Mouse (Mus musculus): Measurements from ENCODE around the gene Crabp1.
A peak's percentile ranks its signal among the peaks of the same experiment; 100 is the strongest.

Crabp1 gene

DNA sequence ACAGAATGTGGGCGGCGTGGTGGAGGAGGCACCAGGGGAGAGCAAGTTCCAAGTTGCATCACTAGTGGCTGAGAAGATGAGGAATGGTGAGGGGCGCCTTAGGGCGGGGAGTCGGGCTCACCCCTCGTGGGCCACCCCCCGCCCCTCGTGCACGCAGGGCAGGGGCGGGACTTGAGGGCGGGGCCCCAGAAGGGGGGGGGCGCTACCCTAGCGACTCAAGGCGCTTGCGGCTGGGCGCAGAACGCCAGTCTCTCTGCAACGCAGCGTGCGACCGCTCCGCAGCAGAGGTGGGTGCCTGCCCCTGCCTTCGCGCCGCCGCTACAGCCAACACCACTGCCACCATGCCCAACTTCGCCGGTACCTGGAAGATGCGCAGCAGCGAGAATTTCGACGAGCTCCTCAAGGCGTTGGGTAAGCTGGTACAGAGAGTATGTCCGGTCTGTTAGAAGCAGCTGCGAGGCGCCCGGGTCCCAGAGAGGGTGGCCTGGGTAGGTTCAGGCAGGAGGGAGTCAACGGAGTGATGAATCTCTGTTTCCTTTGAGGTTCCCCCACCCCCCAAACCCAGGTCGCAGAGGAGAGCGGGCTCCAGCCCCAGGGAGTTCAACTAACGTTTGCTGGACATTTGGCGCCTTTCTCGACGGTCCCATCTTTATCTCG is at the start of gene Crabp1:
Crabp1 (plus strand) TSS at position 188 of the 657 bp plus-strand sequence.
- no peak for DNase-seq (ENCODE audit: low spot score in 2 of 2)

DNA sequence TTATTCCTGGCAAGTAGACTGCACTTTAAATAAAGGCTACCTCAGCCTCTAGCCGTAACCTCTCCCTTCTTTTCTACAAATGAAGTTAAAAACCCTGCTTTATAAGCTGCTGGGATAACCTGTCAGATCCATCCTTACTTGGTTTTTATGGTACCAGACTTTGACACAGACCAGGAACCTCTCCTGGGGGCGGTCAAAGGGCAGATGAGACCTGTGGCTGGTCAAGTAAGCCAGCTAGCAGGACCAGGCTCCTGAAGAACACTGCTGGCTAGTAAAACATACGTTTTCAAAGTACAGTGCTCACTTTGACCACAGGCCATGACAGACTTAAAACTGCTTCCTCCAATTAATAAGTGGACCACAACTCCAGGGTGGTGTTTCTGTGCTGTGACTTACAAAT is 48.8 kb upstream of the Crabp1 start:
- DNase-seq (ENCODE audit: low spot score in 2 of 2): no peak

DNA sequence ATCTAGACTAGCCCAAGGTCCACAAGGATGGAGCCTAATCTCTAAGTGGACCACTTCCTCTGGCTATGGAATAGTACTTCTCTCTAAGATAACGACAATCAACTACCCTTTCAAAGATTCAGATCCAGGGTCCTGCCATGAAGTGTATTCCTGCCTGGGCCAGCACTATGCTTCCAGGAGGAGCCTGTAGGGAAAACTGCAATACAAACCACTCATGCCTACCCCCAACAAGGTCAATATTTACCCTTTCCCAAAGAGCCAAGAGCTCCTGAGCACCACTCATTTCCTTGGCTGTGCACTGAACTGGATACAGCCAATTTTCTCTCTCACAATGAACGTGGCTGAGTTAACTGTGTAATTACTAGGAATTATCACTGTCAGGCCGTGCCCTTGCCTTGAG is 47.0 kb upstream of the Crabp1 start:
- no peak for DNase-seq (ENCODE audit: low spot score in 2 of 2)

DNA sequence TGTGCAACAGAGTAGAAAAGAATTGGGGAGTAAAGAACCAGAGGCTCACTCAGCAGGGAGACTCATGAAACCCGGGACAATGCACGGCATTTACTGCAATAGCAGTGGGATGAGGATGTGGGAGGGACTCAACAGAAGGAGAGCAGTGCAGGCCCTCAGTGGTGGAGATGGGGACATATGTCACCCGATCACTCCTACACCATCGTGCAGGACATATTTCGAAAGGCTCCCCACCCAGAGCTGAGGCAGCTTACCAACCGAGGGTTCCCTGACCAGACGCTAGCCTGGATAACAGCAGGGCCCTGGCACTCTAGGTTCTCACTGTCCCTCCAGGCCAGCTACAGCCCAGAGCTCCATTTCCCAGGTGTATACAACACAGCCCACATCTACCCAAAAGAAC is 42.4 kb upstream of the Crabp1 start:
- no peak for DNase-seq (ENCODE audit: low spot score in 2 of 2)

DNA sequence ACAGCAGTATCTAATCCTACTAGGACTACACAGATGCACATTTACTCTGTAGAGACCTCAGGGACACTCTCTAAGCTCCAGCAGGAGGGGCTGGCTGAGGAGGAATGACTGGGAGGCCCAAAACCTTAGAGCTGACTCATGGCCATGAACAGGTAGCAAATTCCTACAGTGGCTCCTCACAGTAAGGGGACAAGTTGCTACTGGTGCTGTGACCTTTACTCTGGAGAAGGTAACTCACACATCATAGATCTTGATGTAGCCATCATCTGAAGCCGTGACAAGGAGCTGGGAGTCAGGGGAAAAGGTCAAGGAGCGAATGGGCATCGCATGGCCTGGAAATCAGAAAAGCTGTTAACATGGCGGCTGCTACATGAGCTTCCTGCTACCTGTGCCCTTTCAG is 42.0 kb upstream of the Crabp1 start:
- no peak for DNase-seq (ENCODE audit: low spot score in 2 of 2)

DNA sequence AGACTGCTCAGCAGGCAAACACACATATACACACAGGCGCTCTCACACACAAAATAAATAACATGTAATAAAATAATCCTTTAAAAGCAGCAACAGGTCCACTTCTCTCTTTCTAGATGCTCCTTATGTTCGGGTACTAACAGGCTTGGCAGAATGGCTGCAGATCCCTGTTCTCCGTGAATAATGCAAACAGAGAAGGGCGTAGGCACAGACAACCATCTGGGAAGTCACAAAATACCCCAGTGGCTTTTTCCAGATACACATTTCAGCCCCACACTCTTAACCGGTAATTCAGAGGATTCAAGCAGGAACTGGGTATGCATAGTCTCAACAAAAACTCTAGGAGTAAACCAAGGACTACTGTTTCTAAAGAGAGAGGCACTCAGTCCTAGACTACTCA is 38.2 kb upstream of the Crabp1 start:
- no peak for DNase-seq (ENCODE audit: low spot score in 2 of 2)

DNA sequence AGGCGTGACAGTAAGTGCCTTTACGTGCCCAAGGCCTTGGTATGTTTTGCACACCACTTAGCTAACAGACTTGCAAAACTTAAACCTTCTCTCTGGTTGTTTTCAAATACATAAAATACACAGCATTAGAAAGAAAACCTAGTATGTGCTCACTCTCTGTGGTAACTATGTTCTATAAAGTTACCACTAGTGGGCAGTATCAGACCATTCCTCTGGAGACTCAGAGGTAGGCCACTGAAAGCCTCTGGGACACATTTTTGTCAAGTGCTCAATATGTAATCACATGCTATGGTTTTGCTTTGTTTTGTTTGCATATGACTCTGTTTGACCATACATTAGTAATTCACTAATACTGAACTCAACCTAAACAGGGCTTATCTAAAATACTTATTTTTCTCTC is 32.4 kb upstream of the Crabp1 start:
- no peak for DNase-seq (ENCODE audit: low spot score in 2 of 2)

DNA sequence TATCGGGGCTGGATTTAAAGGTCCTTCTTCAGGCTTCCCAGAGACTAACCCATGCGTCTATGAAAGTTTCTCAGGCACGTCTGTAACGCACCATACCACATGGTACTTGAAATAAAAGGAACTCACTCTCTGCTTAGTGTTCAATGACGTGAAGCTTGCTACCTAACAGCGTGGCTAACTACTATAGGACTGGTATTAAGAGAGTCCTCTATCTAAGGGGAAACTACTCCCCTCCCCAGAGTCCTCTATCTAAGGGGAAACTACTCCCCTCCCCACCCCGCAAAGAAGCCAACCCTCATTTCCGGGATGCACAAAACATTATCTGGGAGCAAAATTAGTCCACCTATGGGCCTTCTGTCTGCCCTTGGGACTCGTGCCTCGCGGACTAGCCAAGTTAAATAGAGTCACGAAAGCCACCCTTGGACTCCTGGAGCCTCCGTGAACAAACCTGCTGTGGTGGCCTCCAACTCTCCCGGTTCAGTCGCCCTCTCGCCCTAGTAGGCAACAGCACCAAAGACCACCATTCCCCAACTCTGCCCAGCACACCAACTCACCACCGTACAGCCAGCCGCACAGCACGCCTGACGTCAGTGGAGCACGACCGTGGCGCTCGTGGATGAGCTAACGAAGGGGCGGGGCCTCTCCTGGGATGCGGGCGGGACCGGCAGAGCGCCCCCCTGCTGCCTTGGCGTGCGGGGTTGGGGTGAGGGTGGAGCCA is 30.5 kb upstream of the Crabp1 start, which contains the start of gene Wdr61:
Wdr61 (minus strand) TSS at position 599 of the 718 bp plus-strand sequence.
- peak; percentile 97 to 99 for DNase-seq (ENCODE audit: low spot score in 2 of 2)

DNA sequence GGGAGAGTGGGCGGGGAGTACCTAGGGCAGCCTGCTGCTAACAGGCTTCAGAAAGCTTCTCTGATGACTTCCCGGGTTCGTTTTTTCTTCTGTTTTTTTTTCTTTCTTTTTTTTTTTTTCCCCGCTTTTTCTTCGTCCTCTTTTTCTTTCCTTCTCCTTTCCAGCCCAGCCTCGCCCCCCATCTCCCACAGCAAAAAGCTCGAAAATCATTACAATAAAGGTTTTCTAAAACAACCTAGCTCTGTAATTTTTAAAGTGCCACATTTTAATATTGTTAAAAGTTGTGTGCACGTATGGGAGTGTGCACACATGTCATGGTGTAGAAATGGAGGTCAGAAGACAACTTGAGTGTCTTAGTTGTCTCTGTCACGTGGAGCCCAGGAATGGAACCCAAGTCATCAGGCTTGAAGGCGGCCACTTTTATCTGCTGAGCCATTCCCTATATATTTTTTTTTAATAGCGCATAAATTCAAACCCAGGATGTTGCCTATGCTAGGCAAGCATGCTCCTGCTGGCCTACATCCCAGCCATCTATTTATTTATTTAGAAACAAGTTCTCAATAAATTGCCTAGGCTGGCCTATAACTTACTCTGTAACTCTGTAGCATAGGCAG is 29.8 kb upstream of the Crabp1 start:
- no peak for DNase-seq (ENCODE audit: low spot score in 2 of 2)

DNA sequence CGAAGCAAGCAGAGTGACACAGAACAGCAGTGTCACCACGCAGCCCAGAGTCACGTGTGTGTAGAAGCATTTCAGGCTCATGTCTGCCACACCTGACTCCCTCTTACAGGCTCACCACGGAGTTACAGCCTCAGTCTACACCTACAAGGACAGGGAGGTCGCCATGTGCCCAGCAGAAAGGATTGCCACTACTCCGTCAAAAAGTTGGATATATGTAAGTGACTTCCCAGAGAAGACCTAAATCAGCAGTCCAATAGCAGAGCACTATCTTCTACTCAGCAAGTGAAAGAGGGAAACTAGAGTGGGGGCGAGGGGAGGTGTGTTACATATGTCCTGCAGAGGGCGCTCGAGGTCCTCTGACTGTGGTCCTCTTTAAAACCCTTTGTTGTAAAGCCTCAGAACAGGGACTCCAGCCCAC is 28.3 kb upstream of the Crabp1 start:
- peak in 1 of 2 experiments; percentile 37 for DNase-seq (ENCODE audit: low spot score in 2 of 2)

DNA sequence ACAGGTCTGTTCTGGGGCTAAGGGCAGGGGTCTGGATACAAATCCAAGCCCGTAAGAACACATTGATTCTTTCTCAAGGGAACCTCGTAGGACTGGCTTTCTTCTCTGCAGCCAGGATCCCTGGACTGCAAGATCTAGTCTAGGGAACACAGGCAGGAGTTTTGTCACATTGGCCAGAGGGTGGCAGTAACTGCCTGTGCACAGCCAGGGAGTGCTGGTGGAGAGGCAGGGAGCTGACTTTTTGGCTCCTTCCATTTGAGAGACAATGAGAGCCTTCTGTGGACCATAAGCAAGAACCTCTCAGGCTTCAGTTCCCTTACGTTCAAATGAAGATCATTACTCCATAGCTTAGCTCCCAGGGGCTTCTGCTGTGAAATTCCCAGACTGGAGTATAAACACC is 26.2 kb upstream of the Crabp1 start:
- no peak for DNase-seq (ENCODE audit: low spot score in 2 of 2)

DNA sequence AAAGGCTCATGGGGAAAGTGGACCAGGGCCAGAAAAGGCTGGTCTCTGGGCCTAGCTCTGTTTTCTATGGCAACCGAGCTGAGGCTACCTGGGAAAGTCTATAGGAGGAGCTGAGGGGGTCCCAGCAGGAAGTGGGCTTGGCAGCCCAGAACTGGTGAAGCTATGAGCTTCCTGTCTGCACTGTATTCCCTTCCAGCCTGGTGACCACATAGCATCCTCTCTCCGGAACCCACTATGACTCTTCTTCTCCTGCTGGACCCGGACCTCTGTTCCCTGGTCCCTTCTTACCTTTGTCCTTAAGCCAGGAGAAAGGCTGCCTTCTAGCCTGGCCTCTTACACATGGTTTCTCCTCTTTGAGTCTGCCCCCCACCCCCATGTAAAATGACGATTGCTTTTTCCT is 20.7 kb upstream of the Crabp1 start:
- no peak for DNase-seq (ENCODE audit: low spot score in 2 of 2)

DNA sequence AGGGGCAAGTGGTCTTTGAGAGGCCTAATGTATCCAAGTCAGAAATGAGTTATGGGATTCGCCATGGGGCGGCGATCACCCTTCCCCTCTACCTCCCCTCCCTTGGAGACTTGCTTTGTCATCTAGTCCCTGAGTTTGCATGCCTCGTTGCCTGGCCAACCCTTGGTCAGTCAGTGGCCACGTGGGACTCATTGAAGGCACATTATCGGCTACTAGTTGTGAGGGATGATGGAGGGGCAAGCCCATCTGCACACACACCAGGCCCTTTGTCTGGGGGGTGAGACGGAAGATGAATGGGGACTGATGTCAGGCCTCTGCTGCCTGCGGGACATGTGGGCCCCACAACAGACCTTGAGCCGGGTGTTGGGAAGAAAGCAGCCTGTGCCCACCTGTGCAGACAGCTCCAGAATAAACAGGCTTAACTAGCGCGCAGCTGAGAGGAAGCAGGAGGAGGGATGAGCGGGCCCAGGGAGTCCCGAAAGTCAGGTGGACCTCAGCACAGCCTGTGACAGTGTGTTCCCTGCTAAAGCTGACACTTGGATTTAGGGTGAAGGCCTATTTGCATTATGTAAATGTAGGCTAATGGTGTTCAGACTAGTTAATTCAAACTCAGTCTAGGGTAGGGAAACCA is 18.7 kb upstream of the Crabp1 start:
- DNase-seq (ENCODE audit: low spot score in 2 of 2): no peak

DNA sequence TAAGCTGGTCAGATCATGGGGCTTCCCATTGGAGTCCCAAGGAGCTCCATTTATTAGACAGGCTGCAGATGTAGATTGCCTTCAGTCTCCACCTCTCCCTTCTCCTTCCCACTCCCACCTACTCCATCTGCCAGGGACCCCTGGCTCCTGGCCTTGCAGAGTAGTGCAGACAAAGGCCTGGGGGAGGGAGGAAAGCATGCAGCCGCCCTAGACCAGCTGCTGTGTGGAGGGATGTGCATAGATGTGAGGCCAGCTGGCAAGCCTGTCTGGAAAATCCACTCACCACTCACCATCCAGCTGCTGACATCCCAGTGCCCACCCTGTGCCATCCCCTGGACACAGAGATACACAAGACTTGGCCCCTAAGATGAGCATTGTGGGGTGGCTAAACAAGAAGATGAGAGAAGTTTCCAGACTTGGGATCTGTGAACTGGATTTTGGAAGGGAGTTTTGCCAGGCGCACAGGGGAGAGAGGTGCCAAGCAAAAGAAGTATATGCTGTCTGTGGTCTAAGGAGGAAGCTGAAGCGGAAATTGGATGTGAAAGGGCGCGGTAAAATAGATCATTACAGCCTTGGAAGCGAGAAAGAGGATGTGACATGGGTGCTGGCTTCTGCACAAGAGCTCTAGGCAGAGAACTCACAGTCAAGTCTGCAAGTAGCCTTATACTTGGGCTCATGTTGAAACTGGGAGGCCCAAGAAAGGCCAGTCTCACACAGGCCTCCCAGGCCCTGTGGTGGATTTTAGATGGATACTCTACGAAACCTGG is 14.2 kb upstream of the Crabp1 start:
- no peak for DNase-seq (ENCODE audit: low spot score in 2 of 2)

DNA sequence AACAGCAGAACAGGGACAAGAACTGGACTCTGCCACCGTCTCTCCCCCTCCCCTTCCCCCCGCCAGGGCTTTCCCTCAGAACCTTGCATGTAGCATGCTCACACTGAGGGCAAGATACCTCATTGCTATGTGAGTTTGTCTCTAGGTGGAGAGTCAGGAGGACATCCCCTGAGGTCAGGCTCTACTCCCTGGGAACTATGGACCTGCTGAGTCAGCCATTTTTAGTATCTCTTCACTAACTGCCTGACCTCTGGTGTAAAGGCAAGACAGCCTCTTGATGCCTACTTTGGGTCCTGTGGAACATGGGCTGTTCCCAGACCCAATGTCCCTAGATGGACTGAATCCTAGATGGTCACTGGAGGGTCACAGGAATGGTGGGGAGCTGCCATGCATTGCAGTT is 12.9 kb upstream of the Crabp1 start:
- DNase-seq (ENCODE audit: low spot score in 2 of 2): no peak

DNA sequence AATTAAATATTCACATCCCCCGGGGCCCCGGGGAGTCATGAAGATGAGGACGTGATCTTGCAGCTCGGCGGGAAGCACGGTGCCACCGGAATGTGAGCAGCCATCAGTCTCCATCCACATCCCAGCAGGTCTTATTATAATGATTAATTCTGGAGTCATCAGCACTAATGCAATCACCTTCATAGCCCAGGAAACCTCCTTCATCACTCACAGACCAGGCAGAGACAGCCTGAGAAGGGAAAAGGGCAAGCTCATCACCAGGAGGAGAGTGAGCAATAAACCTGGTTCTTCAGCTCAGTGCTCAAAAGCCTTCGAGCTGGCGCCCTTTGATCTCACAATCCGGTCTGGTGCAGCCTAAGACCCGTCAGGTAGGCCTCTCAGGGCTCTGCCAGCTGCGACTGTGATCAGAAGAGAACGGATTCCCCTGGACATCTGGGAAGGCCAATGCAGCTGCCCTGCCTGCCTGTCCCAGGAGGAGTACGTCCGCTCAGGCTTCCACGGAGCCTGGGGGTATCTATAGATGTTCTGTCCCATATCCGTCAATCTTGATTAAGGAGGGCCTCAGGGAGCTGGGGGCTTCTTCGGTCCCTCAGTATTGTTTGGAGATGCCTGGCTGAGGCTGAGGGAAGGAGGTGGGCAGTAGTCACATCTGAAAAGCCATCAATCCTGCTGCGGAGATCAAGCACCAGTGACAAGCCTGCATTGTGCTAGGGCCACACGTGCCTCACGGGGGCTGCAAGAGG is 12.2 kb upstream of the Crabp1 start:
- DNase-seq (ENCODE audit: low spot score in 2 of 2): no peak

DNA sequence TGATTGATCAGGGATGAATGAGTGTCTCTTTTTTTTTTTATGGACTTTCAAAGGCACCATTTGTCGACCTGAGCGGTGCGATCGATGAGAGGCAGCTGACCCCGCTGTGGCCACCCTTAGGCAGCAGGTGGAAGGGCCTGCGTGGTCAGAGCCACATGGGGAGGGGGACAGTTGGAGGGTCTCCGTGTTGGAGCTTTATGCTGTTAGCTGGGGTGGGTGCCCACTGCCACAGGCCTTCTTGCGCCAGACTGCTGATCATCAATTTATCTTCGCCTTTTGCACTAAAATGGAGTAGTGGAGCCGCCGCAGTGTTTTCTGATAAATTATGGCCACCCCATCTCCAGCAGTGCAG is 11.6 kb upstream of the Crabp1 start:
- DNase-seq (ENCODE audit: low spot score in 2 of 2): no peak

DNA sequence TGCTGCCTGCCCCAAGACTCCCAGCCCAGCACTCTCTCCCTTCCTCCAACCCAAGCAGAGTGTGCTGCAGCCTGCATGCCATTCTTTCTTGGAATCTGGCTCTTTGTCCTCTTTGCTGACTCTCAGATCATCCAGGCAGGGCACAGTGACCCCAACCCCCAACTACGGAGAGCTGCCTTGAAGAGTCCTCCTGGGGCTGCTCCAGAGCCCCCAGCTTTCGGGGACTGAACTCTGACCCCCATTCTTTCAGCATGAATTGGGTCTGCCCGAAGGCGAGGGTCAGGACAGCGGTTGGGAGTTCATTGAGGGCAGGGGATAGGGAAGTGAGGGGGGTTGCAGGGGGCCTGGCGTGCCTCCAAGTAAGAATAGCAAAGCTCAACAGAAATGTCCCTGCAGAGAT is 5.0 kb upstream of the Crabp1 start:
- DNase-seq (ENCODE audit: low spot score in 2 of 2): no peak

DNA sequence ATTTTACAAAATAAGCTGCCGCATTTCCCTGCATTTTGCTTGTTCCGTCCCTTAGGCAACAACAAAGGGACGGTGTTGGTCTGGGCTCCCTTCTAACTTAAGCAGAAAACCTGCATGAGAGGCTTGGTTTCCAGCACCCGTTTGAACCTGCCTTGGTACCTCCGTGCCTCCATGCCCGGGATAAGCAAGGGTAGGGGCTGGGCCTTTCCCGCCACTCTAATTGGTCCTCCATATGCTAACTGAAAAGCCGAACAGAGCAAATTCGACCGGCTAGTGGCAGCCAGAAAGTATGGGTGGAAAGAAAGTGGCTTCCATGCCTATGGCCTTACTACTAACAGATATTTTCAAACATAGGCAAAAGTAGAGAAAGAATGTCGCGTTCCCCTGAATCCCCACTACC is 457 bp upstream of the Crabp1 start:
- no peak for DNase-seq (ENCODE audit: low spot score in 2 of 2)

DNA sequence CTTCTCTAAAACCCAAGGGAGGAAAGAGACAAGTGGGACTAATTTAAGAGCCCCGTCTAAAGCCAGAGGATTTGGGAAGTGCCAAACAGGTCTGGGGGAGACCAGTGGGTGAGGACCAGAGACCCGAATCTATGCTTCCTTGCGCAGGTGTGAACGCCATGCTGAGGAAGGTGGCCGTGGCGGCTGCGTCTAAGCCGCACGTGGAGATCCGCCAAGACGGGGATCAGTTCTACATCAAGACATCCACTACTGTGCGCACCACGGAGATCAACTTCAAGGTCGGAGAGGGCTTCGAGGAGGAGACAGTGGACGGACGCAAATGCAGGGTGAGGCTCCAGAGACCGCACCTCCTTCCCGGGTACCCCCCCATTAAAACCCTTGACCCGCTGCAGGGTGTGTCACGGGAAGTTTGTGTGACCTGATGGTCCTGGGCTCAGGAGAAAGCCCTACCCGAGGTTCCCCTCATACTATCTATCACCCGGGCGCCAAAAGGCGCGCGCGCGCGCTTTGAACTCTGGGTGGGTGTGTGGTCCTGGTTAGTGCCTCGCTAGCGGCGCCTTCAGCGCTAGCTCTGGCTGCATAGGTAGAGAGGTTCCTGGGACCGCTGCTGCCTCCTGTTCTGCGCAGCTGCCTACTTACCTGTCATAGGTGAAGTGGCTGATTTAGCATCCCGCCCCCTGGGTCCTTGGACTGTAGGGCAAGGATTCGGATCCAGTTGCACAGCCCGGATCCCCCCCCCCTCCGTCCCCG is 963 bp downstream of the Crabp1 start:
- no peak for DNase-seq (ENCODE audit: low spot score in 2 of 2)
